Mouse (Mus musculus) olfactory bulb, adult 2 months (tissue): ENCODE measurements around the gene Tatdn3.

ENCODE experiments used
- CTCF ChIP-seq: fragments of 200-500 bp; IDR thresholded peaks from 2 replicates; pipeline ENCODE4 v1.5.1; 2012; ENCODE audit warnings: low read depth, mild to moderate bottlenecking, low read length, moderate library complexity; ENCODE audit not compliant: insufficient read depth
- POLR2A ChIP-seq: fragments of 200-500 bp; IDR thresholded peaks from 2 replicates; pipeline ENCODE4 v1.6.1; 2012; ENCODE audit warnings: mild to moderate bottlenecking, low read depth, low read length, moderate library complexity; ENCODE audit not compliant: insufficient read depth

DNA sequence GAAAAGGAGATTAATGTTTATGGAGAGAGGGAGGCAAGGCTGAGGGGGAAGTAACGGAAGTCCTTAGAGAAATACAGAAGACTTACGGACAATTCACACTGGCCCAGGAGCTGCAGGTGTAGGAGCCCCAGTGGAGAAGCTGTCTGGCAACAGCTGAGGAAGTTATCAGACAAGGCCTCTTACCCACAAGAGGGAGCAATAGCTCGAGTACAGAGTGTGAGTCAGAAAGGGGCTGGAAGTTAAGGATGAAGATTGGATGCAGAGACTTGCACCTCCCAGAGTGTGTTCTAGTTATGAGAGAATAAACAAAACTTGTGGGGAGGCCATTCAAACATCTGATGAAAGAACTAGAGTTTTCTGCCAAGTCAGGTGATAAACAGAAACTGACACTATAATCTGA is 5.3 kb downstream of the Tatdn3 start:
- TF ChIP-seq POLR2A (no peak), CTCF (no peak)
